Mouse (Mus musculus) heart, postnatal 0 days (tissue): ENCODE results near the gene Pnpla1. TPM values are rescaled to one million over a fixed set of nuclear protein-coding genes. Genes with fewer than 3 reads are reported as not detected.

Experiments used
- ATAC-seq: fragments of 200-750 bp; cut with Nextera tagmentation; 2 replicates; pipeline ENCODE4 v1.8.0; 2017; ENCODE audit warnings: low read depth, moderate number of reproducible peaks, moderate library complexity; ENCODE audit not compliant: insufficient read depth
- DNase-seq: peaks from one replicate; pipeline ENCODE4 v3.0.0-alpha.2; 2016; ENCODE audit warnings: low spot score
- H3K27ac ChIP-seq: fragments of 300-500 bp; sonication (generic); 2 replicates; pipeline ENCODE4 v1.5.1; 2014; ENCODE audit warnings: low read depth, mild to moderate bottlenecking
- H3K27me3 ChIP-seq: fragments of 300-500 bp; sonication (generic); 2 replicates; pipeline ENCODE4 v1.6.1; 2014; ENCODE audit warnings: low read length, mixed read lengths; ENCODE audit not compliant: control insufficient read depth, insufficient read depth
- H3K36me3 ChIP-seq: fragments of 300-500 bp; sonication (generic); replicated peaks from 2 replicates; pipeline ENCODE4 v1.6.1; 2014; ENCODE audit warnings: low read length, mixed read lengths; ENCODE audit not compliant: control insufficient read depth, insufficient read depth
- H3K4me1 ChIP-seq: fragments of 300-500 bp; sonication (generic); 2 replicates; pipeline ENCODE4 v1.6.1; 2014; ENCODE audit warnings: antibody characterized with exemption; ENCODE audit not compliant: control insufficient read depth, insufficient read depth
- H3K4me2 ChIP-seq: fragments of 300-500 bp; sonication (generic); 2 replicates; pipeline ENCODE4 v1.6.1; 2014; ENCODE audit warnings: low read depth, mild to moderate bottlenecking, low read length, moderate library complexity
- H3K4me3 ChIP-seq: fragments of 300-500 bp; sonication (generic); 2 replicates; pipeline ENCODE4 v1.5.1; 2014; ENCODE audit warnings: low read depth, low read length
- H3K9ac ChIP-seq: fragments of 300-500 bp; sonication (generic); replicated peaks from 2 replicates; pipeline ENCODE4 v1.6.1; 2014; ENCODE audit warnings: low read depth, low read length, mixed read lengths
- H3K9me3 ChIP-seq: fragments of 300-500 bp; sonication (generic); replicated peaks from 2 replicates; pipeline ENCODE4 v1.6.1; 2016; ENCODE audit warnings: low read length; ENCODE audit not compliant: control insufficient read depth
- CTCF ChIP-seq: IDR thresholded peaks from 2 replicates; pipeline ENCODE4 v1.5.1; 2016; ENCODE audit warnings: antibody characterized with exemption, control low read depth, low read depth
- EP300 ChIP-seq: IDR thresholded peaks from 2 replicates; pipeline ENCODE4 v1.6.1; 2016; ENCODE audit warnings: antibody characterized with exemption, low read depth
- WGBS: fragments of 180-500 bp; shearing (Covaris S2); extraction: QIAGEN DNeasy Blood & Tissue Kit; methylation state at CpG from one replicate; pipeline ENCODE4 v1.1.7; 2014; 5-methylcytosine and 5-hydroxymethylcytosine counted together
- polyA plus RNA-seq: library from polyadenylated mRNA; unstranded; fragments of >200 nt; fragmentation: Nextera tagmentation; extraction: Ambion mirVana; gene quantifications from 2 replicates; pipeline ENCODE4 v1.2.1, GENCODE M21; 2015
- total RNA-seq: library from RNA; depleted of rRNA; stranded (reverse); fragments of >200 nt; gene quantifications from 2 replicates; pipeline ENCODE4 v1.2.3, GENCODE M21; 2014; ENCODE audit warnings: low replicate concordance

The Pnpla1 gene
- total and polyA plus RNA-seq, 2 experiments from 2014 or later = 0.04 TPM; not detected in 1

DNA sequence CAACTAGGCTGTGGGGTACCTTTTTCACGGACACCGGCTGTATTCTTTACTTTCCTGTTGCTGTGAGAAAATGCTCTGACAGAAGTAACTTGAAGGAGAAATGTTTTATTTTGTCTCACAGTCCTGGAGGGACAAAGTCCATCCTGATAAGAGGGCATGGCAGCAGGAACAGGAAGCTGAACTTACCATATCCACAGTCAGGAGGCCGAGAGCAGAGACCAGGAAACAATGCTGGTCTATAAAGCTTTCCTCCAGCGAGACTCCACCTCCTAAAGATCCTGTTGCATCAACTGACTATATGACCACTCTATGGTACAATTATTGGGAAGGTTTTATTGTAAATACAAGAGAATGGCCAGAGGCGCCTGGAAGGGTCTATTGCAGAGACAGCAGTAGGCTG lies 14.5 kb upstream of the Pnpla1 start:
- Histone ChIP-seq H3K36me3 (peaks cover 8% of the 10 kb centered on the region), H3K9me3 (no peaks in the 10 kb centered on the region; the same call in 1 of the 2 replicates), H3K9ac (no peak overlapping the region), H3K27me3 (no peaks in the 10 kb centered on the region), H3K27ac (no peak overlapping the region), H3K4me2 (no peak overlapping the region), H3K4me3 (no peak overlapping the region), H3K4me1 (no peaks in the 10 kb centered on the region)
- 80% methylated on average over 5 of the region's 5 CpGs for WGBS
- DNase-seq (no peak), ATAC-seq (no peak)
- TF ChIP-seq CTCF (no peak), EP300 (no peak)

DNA sequence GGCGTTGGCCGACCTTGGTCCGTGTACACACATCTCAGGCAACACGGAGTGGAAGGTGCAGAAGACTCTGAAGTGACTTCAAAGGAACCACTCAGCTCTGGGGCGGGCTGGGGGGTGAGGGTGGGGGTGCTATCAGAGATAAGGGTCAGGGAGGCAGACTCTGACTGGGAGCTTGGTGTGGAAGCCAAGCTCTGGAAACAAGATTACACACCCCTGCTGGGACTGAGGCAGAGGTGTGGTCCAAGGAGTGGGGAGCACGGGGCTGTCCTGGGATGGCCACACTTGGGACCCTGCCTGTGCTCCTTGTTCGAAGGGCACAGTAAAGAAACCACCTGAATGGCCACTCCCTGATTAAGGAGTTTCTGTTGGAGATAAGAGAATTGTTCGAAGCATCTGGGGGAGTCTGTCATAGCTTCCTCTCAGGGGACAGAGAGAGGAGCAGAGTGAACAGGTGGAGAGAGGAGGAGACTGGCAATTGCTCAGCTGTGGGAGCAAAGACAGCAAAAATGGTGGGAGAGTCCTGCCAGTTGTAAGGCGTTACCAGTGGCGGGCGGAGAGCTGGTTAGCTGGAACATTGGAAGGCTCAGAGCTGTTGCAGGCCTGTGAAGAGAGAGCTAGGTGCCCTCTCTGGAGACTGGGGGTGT lies 11.1 kb upstream of the Pnpla1 start:
- no peak for DNase-seq
- TF ChIP-seq EP300 (no peak), CTCF (no peak)
- no peak overlapping the region for H3K9ac ChIP-seq
- H3K4me1 ChIP-seq = no peaks in the 10 kb centered on the region
- H3K4me2 ChIP-seq = no peak overlapping the region
- H3K27me3 ChIP-seq = no peaks in the 10 kb centered on the region
- H3K27ac ChIP-seq = no peak overlapping the region
- no peak for ATAC-seq
- H3K36me3 ChIP-seq = no peaks in the 10 kb centered on the region
- H3K4me3 ChIP-seq = no peak overlapping the region
- no peaks in the 10 kb centered on the region for H3K9me3 ChIP-seq
- WGBS = 26% methylated on average over 11 of the region's 11 CpGs

DNA sequence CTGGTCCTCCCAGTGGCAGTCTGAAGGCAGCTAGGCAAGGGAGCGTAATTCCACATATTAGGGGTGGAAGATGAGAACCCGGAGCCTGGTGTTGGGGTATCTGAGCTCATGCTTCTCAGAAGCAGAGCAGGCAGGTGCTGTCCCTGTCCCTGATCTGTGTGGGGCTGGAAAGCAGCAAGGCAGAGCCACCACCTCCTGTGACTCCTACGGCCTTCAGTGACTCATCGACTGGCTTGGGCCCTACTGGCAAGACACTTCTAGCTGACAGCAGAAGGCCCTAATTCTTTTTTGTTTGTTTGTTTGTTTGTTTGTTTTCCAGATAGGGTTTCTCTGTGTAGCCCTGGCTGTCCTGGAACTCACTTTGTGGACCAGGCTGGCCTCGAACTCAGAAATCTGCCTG lies 7.7 kb upstream of the Pnpla1 start:
- Histone ChIP-seq H3K9ac (no peak overlapping the region), H3K4me2 (no peak overlapping the region), H3K4me1 (no peaks in the 10 kb centered on the region), H3K36me3 (no peaks in the 10 kb centered on the region), H3K27me3 (no peaks in the 10 kb centered on the region), H3K27ac (no peak overlapping the region), H3K9me3 (no peaks in the 10 kb centered on the region), H3K4me3 (no peak overlapping the region)
- no peak for DNase-seq
- no peak for ATAC-seq
- WGBS = 91% methylated on average over 5 of the region's 5 CpGs
- TF ChIP-seq CTCF = no peak
- TF ChIP-seq EP300 = no peak

DNA sequence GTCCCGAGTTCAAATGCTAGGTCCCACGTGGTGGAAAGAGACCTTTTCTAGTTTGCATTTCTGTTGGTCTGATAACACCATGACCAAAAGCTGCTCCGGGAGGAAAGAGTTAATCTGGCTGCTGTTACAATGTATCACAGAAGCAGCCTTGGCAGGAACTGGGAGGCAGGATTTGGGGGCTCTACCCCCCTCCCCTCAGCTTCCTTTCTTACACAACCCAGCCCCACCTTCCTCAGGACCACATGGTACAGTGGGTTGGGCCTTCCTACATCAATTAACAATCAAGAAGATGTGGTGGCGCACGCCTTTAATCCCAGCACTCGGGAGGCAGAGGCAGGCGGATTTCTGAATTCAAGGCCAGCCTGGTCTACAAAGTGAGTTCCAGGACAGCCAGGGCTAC lies 3.8 kb upstream of the Pnpla1 start:
- H3K27ac ChIP-seq = no peak overlapping the region
- no peak for ATAC-seq
- H3K4me1 ChIP-seq = no peaks in the 10 kb centered on the region
- 0 out of 2 replicates have a peak, but pooled peaks cover 2% of the 10 kb centered on the region for H3K9me3 ChIP-seq
- H3K36me3 ChIP-seq = no peaks in the 10 kb centered on the region
- H3K9ac ChIP-seq = no peak overlapping the region
- no peak overlapping the region for H3K4me2 ChIP-seq
- no peak for DNase-seq
- H3K27me3 ChIP-seq = no peaks in the 10 kb centered on the region
- 78% methylated on average over 7 of the region's 7 CpGs for WGBS
- no peak for TF ChIP-seq CTCF
- TF ChIP-seq EP300 = no peak
- H3K4me3 ChIP-seq = no peak overlapping the region

DNA sequence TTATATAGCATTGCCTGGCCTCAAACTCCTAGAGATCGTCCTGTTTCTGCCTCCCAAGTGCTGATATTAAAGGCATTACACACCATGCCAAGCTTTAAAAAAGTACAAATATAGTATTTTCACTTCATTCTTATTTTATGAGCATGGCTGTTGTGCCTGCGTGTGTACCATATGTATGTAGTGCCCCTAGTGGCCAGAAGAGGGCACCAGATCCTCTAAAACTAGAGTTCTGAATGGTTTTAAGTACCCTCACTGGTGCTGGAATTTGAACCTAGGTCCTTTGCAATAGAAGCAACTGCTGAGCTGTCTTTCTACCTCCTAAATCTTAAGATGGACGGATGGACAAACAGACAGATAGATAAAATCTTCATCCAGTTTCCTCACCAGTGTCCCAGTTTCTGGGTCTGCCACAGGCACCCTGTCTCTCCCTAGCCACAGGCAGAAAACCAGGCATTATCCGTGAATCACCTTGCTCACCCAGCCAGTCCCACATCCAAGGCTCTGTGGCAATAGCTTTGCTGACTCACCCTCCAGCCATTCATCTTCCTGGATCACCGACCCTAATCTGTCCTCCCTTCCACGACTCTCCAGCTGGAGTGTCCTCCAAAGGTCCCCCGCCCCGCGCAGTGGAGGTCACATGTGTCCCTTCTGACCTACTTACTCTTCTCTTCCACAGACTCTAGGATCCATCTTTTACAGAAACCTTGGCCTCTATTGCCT lies 2.9 kb upstream of the Pnpla1 start:
- no peak for DNase-seq
- no peak for ATAC-seq
- Histone ChIP-seq H3K4me1 (no peaks in the 10 kb centered on the region), H3K27me3 (no peaks in the 10 kb centered on the region), H3K9me3 (0 out of 2 replicates have a peak, but pooled peaks cover 2% of the 10 kb centered on the region), H3K36me3 (no peaks in the 10 kb centered on the region), H3K4me3 (no peak overlapping the region), H3K27ac (no peak overlapping the region), H3K4me2 (no peak overlapping the region), H3K9ac (no peak overlapping the region)
- 63% methylated on average over 9 of the region's 9 CpGs for WGBS
- TF ChIP-seq EP300 (no peak), CTCF (peak; percentile 29)
